Mouse (Mus musculus) liver, embryonic 16.5 days (tissue): ENCODE data around the gene Smagp. TPM values are rescaled to one million over a fixed set of nuclear protein-coding genes. Genes with fewer than 3 reads are reported as not detected.
A peak's percentile ranks its signal among the peaks of the same experiment; 100 is the strongest.

Source experiments
- ATAC-seq: fragments of 200-750 bp; cut with Nextera tagmentation; 2 replicates; pipeline ENCODE4 v1.8.0; 2017; ENCODE audit warnings: low read depth, mild to moderate bottlenecking, moderate number of reproducible peaks, moderate library complexity
- H3K27ac ChIP-seq: fragments of 300-500 bp; sonication (generic); 2 replicates; pipeline ENCODE4 v1.5.1; 2014; ENCODE audit warnings: mild to moderate bottlenecking, low read length
- H3K27me3 ChIP-seq: fragments of 300-500 bp; sonication (generic); 2 replicates; pipeline ENCODE4 v1.6.1; 2014; ENCODE audit warnings: low read depth, low read length, mixed read lengths; ENCODE audit not compliant: control insufficient read depth, insufficient read depth
- H3K36me3 ChIP-seq: fragments of 300-500 bp; sonication (generic); 2 replicates; pipeline ENCODE4 v1.6.1; 2014; ENCODE audit warnings: mild to moderate bottlenecking; ENCODE audit not compliant: control insufficient read depth, insufficient read depth
- H3K4me1 ChIP-seq: fragments of 300-500 bp; sonication (generic); 2 replicates; pipeline ENCODE4 v1.6.1; 2014; ENCODE audit warnings: low read depth, low read length, mixed read lengths; ENCODE audit not compliant: control insufficient read depth
- H3K4me2 ChIP-seq: fragments of 300-500 bp; sonication (generic); 2 replicates; pipeline ENCODE4 v1.6.1; 2014; ENCODE audit warnings: low read depth, low read length, mixed read lengths
- H3K4me3 ChIP-seq: fragments of 300-500 bp; sonication (generic); 2 replicates; pipeline ENCODE4 v1.5.1; 2014; ENCODE audit warnings: low read depth, mild to moderate bottlenecking, low read length
- H3K9ac ChIP-seq: fragments of 300-500 bp; sonication (generic); 2 replicates; pipeline ENCODE4 v1.6.1; 2014; ENCODE audit warnings: low read depth, low read length
- H3K9me3 ChIP-seq: fragments of 300-500 bp; sonication (generic); replicated peaks from 2 replicates; pipeline ENCODE4 v1.6.1; 2016; ENCODE audit warnings: low read length; ENCODE audit not compliant: control insufficient read depth
- WGBS: fragments of 180-500 bp; shearing (Covaris S2); extraction: QIAGEN DNeasy Blood & Tissue Kit; methylation state at CpG from one replicate; pipeline ENCODE4 v1.1.7; 2014; ENCODE audit not compliant: insufficient replicate concordance; 5-methylcytosine and 5-hydroxymethylcytosine counted together
- polyA plus RNA-seq: library from polyadenylated mRNA; unstranded; fragments of >200 nt; fragmentation: Nextera tagmentation; extraction: Ambion mirVana; gene quantifications from 2 replicates; pipeline ENCODE4 v1.2.1, GENCODE M21; 2015

The Smagp gene
- polyA plus RNA-seq, 1 experiment from 2014 or later = 9.3 TPM

- Histone ChIP-seq H3K36me3 (no peaks in the 10 kb centered on the region), H3K4me1 (peaks cover 3% of the 10 kb centered on the region; the same call in 1 of the 2 replicates), H3K9ac (peak within 1 kb of the TSS; percentile 17), H3K9me3 (no peaks in the 10 kb centered on the region), H3K4me2 (peak within 1 kb of the TSS; percentile 61), H3K4me3 (peak within 1 kb of the TSS; percentile 51), H3K27ac (no peak within 1 kb of the TSS), H3K27me3 (peaks cover 49% of the 10 kb centered on the region)
- WGBS = under 1% methylated on average over 58 of the region's 76 CpGs
- peak; percentile 37; the same call in 1 of the 2 replicates for ATAC-seq
These were observed 37.3 kb downstream of the Smagp start, which contains the start of gene Pou6f1 for GRCm38 (mm10) chr15:100599276-100600046. Pou6f1 (minus strand) TSS chr15:100599984.

GRCm38 (mm10) chr15:100598883-100599275 is 37.9 kb downstream of the Smagp start:
- Histone ChIP-seq H3K36me3 (no peaks in the 10 kb centered on the region), H3K27me3 (peaks cover 49% of the 10 kb centered on the region), H3K27ac (no peak overlapping the region), H3K4me1 (peaks cover 2% of the 10 kb centered on the region; the same call in 1 of the 2 replicates), H3K9ac (peak overlapping the region; percentile 17; the same call in 1 of the 2 replicates), H3K4me2 (peak overlapping the region; percentile 61), H3K4me3 (peak overlapping the region; percentile 51), H3K9me3 (no peaks in the 10 kb centered on the region)
- ATAC-seq = 0 out of 2 replicates have a peak, but pooled peaks have one; percentile 16
- 2% methylated on average over 12 of the region's 12 CpGs for WGBS

- H3K4me2 ChIP-seq = peak overlapping the region; percentile 61
- H3K27ac ChIP-seq = no peak overlapping the region
- no peak for ATAC-seq
- peaks cover 2% of the 10 kb centered on the region; the same call in 1 of the 2 replicates for H3K4me1 ChIP-seq
- H3K4me3 ChIP-seq = peak overlapping the region; percentile 51
- no peaks in the 10 kb centered on the region for H3K36me3 ChIP-seq
- WGBS = 16% methylated on average over 9 of the region's 9 CpGs
- no peak overlapping the region for H3K9ac ChIP-seq
- H3K9me3 ChIP-seq = no peaks in the 10 kb centered on the region
- peaks cover 46% of the 10 kb centered on the region for H3K27me3 ChIP-seq
These were observed 38.4 kb downstream of the Smagp start for GRCm38 (mm10) chr15:100598287-100598882.

GRCm38 (mm10) chr15:100592817-100593216 is 43.9 kb downstream of the Smagp start:
- WGBS = 64% methylated on average over 6 of the region's 6 CpGs
- H3K9me3 ChIP-seq = no peaks in the 10 kb centered on the region

GRCm38 (mm10) chr15:100590436-100590835 is 46.3 kb downstream of the Smagp start:
- WGBS = 42% methylated on average over 8 of the region's 8 CpGs
- H3K4me1 ChIP-seq = no peaks in the 10 kb centered on the region
- no peak overlapping the region for H3K27ac ChIP-seq
- no peak overlapping the region for H3K9ac ChIP-seq
- H3K4me3 ChIP-seq = no peak overlapping the region
- no peak for ATAC-seq
- H3K9me3 ChIP-seq = no peaks in the 10 kb centered on the region
- H3K36me3 ChIP-seq = no peaks in the 10 kb centered on the region
- no peaks in the 10 kb centered on the region for H3K27me3 ChIP-seq
- H3K4me2 ChIP-seq = no peak overlapping the region

More at GRCm38 (mm10) chr15:100592817-100593216, 43.9 kb downstream of the Smagp start:
- Histone ChIP-seq H3K4me3 (no peak overlapping the region), H3K27ac (no peak overlapping the region), H3K36me3 (no peaks in the 10 kb centered on the region), H3K27me3 (peaks cover 4% of the 10 kb centered on the region), H3K4me2 (no peak overlapping the region), H3K9ac (no peak overlapping the region), H3K4me1 (no peaks in the 10 kb centered on the region)
- no peak for ATAC-seq

GRCm38 (mm10) chr15:100588297-100588696 is 48.4 kb downstream of the Smagp start:
- Histone ChIP-seq H3K9ac (no peak overlapping the region), H3K4me3 (no peak overlapping the region), H3K27ac (no peak overlapping the region), H3K27me3 (no peaks in the 10 kb centered on the region; the same call in 1 of the 2 replicates), H3K4me1 (no peaks in the 10 kb centered on the region), H3K36me3 (no peaks in the 10 kb centered on the region), H3K4me2 (no peak overlapping the region), H3K9me3 (no peaks in the 10 kb centered on the region)
- ATAC-seq = no peak
- WGBS = 23% methylated on average over 6 of the region's 6 CpGs

GRCm38 (mm10) chr15:100587166-100587565 is 49.6 kb downstream of the Smagp start:
- Histone ChIP-seq H3K9ac (no peak overlapping the region), H3K9me3 (no peaks in the 10 kb centered on the region), H3K4me1 (no peaks in the 10 kb centered on the region), H3K4me2 (no peak overlapping the region), H3K27me3 (no peaks in the 10 kb centered on the region; the same call in 1 of the 2 replicates), H3K36me3 (no peaks in the 10 kb centered on the region), H3K4me3 (no peak overlapping the region), H3K27ac (no peak overlapping the region)
- WGBS = 65% methylated on average over 4 of the region's 4 CpGs
- ATAC-seq = no peak

GRCm38 (mm10) chr15:100585931-100586330 is 50.8 kb downstream of the Smagp start:
- WGBS = 77% methylated on average over 16 of the region's 16 CpGs
- H3K4me1 ChIP-seq = no peaks in the 10 kb centered on the region
- H3K27ac ChIP-seq = no peak overlapping the region
- H3K9ac ChIP-seq = no peak overlapping the region
- H3K36me3 ChIP-seq = no peaks in the 10 kb centered on the region
- ATAC-seq = no peak
- H3K4me2 ChIP-seq = no peak overlapping the region
- H3K9me3 ChIP-seq = no peaks in the 10 kb centered on the region
- no peak overlapping the region for H3K4me3 ChIP-seq
- no peaks in the 10 kb centered on the region; the same call in 1 of the 2 replicates for H3K27me3 ChIP-seq

- no peak for ATAC-seq
- Histone ChIP-seq H3K4me2 (no peak overlapping the region), H3K4me3 (no peak overlapping the region), H3K9me3 (no peaks in the 10 kb centered on the region), H3K4me1 (no peaks in the 10 kb centered on the region), H3K27me3 (no peaks in the 10 kb centered on the region; the same call in 1 of the 2 replicates), H3K36me3 (no peaks in the 10 kb centered on the region), H3K27ac (no peak overlapping the region), H3K9ac (no peak overlapping the region)
- 71% methylated on average over 10 of the region's 10 CpGs for WGBS
These were observed 56.6 kb downstream of the Smagp start for GRCm38 (mm10) chr15:100580108-100580507.
